Mouse (Mus musculus) CH12.LX (cell line): ENCODE measurements around the gene Tspan32. TPM values are rescaled to one million over a fixed set of nuclear protein-coding genes. Genes with fewer than 3 reads are reported as not detected.

Source experiments
- DNase-seq: peaks from one replicate; pipeline ENCODE4 v3.0.0-alpha.2; 2013; ENCODE audit errors: extremely low read depth
- H3K27ac ChIP-seq: 2 replicates; pipeline ENCODE4 v1.5.1; 2012; ENCODE audit warnings: low read depth, mild to moderate bottlenecking, control low read depth, moderate library complexity; ENCODE audit not compliant: insufficient read depth
- H3K27me3 ChIP-seq: replicated peaks from 2 replicates; pipeline ENCODE3; 2012; ENCODE audit warnings: inconsistent platforms
- H3K36me3 ChIP-seq, 2 experiments: replicated peaks in 1 of 2; 2 replicates each; pipeline versions ENCODE3 to v1.6.1; 2012; ENCODE audit warnings: inconsistent platforms in 1 of 2, low read length in 1 of 2, mild to moderate bottlenecking in 1 of 2, mixed read lengths in 1 of 2, moderate library complexity in 1 of 2; ENCODE audit not compliant: control insufficient read depth in 1 of 2, insufficient read depth in 1 of 2
- H3K4me1 ChIP-seq, 2 experiments: 2 replicates each; pipeline ENCODE4 v1.6.1; 2012; ENCODE audit warnings: inconsistent platforms in 1 of 2, moderate library complexity in 1 of 2; ENCODE audit not compliant: insufficient read depth in 2 of 2, control insufficient read depth in 1 of 2
- H3K4me2 ChIP-seq: 2 replicates; pipeline ENCODE4 v1.6.1; 2012; ENCODE audit warnings: low read depth, mild to moderate bottlenecking, control low read depth; ENCODE audit not compliant: poor library complexity, insufficient read depth, severe bottlenecking
- H3K4me3 ChIP-seq, 3 experiments: fragments of 150-350 bp in 1 of 3; sonication (generic) in 1 of 3; replicated peaks in 1 of 3; 2 replicates each; pipeline versions ENCODE3 to v1.5.1; 2011 to 2012; ENCODE audit warnings: low read depth in 2 of 3, low read length in 2 of 3, mild to moderate bottlenecking in 2 of 3, moderate library complexity in 2 of 3, control low read depth in 1 of 3, improper control_type of control experiment in 1 of 3, inconsistent platforms in 1 of 3, mixed read lengths in 1 of 3; ENCODE audit not compliant: poor library complexity in 1 of 3
- H3K79me2 ChIP-seq: replicated peaks from 2 replicates; pipeline ENCODE4 v1.6.1; 2012; ENCODE audit warnings: mild to moderate bottlenecking, moderate library complexity; ENCODE audit not compliant: control insufficient read depth, poor library complexity, insufficient read depth, severe bottlenecking; ENCODE audit errors: extremely low read depth
- H3K9ac ChIP-seq: 2 replicates; pipeline ENCODE4 v1.6.1; 2012; ENCODE audit warnings: low read depth, mild to moderate bottlenecking, control low read depth, moderate library complexity; ENCODE audit not compliant: insufficient read depth
- H3K9me3 ChIP-seq: replicated peaks from 2 replicates; pipeline ENCODE3; 2012; ENCODE audit warnings: low read length, inconsistent platforms, mixed read lengths
- ELF1 ChIP-seq: IDR thresholded peaks from 2 replicates; pipeline ENCODE4 v1.6.1; 2014; ENCODE audit warnings: low read depth, mild to moderate bottlenecking, inconsistent platforms, low read length, improper control_type of control experiment
- ETS1 ChIP-seq: conservative IDR thresholded peaks from 2 replicates; pipeline ENCODE4 v1.6.1; 2012; ENCODE audit warnings: low read depth, mild to moderate bottlenecking, inconsistent platforms, low read length, improper control_type of control experiment, moderate library complexity
- JUND ChIP-seq: conservative IDR thresholded peaks from 2 replicates; pipeline ENCODE4 v1.6.1; 2011; ENCODE audit warnings: low read depth, low read length, improper control_type of control experiment
- KAT2A ChIP-seq: IDR thresholded peaks from 2 replicates; pipeline ENCODE4 v1.6.1; 2012; ENCODE audit warnings: low read length, improper control_type of control experiment, inconsistent platforms; ENCODE audit not compliant: insufficient replicate concordance
- MAZ ChIP-seq: IDR thresholded peaks from 2 replicates; pipeline ENCODE4 v1.6.1; 2012; ENCODE audit warnings: low read depth, mild to moderate bottlenecking, inconsistent platforms, low read length, improper control_type of control experiment, moderate library complexity
- MXI1 ChIP-seq: IDR thresholded peaks from 2 replicates; pipeline ENCODE4 v1.6.1; 2011; ENCODE audit warnings: mild to moderate bottlenecking, low read depth, low read length, improper control_type of control experiment
- MYC ChIP-seq: IDR thresholded peaks from 2 replicates; pipeline ENCODE4 v1.6.1; 2011; ENCODE audit warnings: low read depth, mild to moderate bottlenecking, improper control_type of control experiment, low read length
- NRF1 ChIP-seq: IDR thresholded peaks from 2 replicates; pipeline ENCODE4 v1.6.1; 2014; ENCODE audit warnings: low read depth, mild to moderate bottlenecking, inconsistent platforms, low read length, improper control_type of control experiment, moderate library complexity
- PAX5 ChIP-seq: IDR thresholded peaks from 2 replicates; pipeline ENCODE4 v1.6.1; 2012; ENCODE audit warnings: low read length, inconsistent platforms, mixed read lengths
- SIN3A ChIP-seq: IDR thresholded peaks from 2 replicates; pipeline ENCODE4 v1.6.1; 2012; ENCODE audit warnings: low read length, improper control_type of control experiment, inconsistent platforms
- SMC3 ChIP-seq: IDR thresholded peaks from 2 replicates; pipeline ENCODE4 v1.6.1; 2011; ENCODE audit warnings: low read depth, low read length, improper control_type of control experiment
- TBP ChIP-seq: conservative IDR thresholded peaks from 2 replicates; pipeline ENCODE4 v1.6.1; 2011; ENCODE audit warnings: low read depth, low read length, improper control_type of control experiment
- UBTF ChIP-seq: IDR thresholded peaks from 2 replicates; pipeline ENCODE4 v1.6.1; 2012; ENCODE audit warnings: low read depth, mild to moderate bottlenecking, inconsistent platforms, low read length, improper control_type of control experiment, moderate library complexity
- USF1 ChIP-seq: IDR thresholded peaks from 2 replicates; pipeline ENCODE4 v1.6.1; 2014; ENCODE audit warnings: low read depth, mild to moderate bottlenecking, inconsistent platforms, low read length, improper control_type of control experiment
- USF2 ChIP-seq: conservative IDR thresholded peaks from 2 replicates; pipeline ENCODE4 v1.6.1; 2011; ENCODE audit warnings: low read depth, low read length, improper control_type of control experiment
- ZC3H11A ChIP-seq: IDR thresholded peaks from 2 replicates; pipeline ENCODE4 v1.6.1; 2012; ENCODE audit warnings: low read depth, mild to moderate bottlenecking, inconsistent platforms, low read length, improper control_type of control experiment
- ZMIZ1 ChIP-seq: IDR thresholded peaks from 2 replicates; pipeline ENCODE4 v1.6.1; 2012; ENCODE audit warnings: low read depth, mild to moderate bottlenecking, inconsistent platforms, low read length, improper control_type of control experiment
- dilution Hi-C: fragments of 300-500 bp; cut with MboI; formaldehyde crosslinking; loops from 2 replicates; pipeline ENCODE4 v1.14.3; 2020; ENCODE audit warnings: low sequenced_read_pairs; ENCODE audit not compliant: extremely low pct_unique_long_range_greater_than_20kb, extremely low pct_ligation_motif_present
- in situ Hi-C: fragments of 300-500 bp; cut with MboI; formaldehyde crosslinking; loops from 3 replicates; pipeline ENCODE4 v1.14.3; 2019; ENCODE audit warnings: low sequenced_read_pairs, low pct_ligation_motif_present, low pct_unique_long_range_greater_than_20kb, mixed read lengths
- polyA plus RNA-seq: library from polyadenylated mRNA; unstranded; fragments of >175 nt; gene quantifications from 2 replicates; pipeline ENCODE4 v1.2.1, GENCODE M21; 2012; ENCODE audit warnings: low read depth; ENCODE audit not compliant: insufficient read length
- total RNA-seq, 2 experiments: library from RNA; depleted of rRNA; stranded (reverse); fragments of 300-350 nt in 1 of 2; fragments of >200 nt in 1 of 2; gene quantifications; 2 replicates each; pipeline ENCODE4 v1.2.3; 2012 to 2014

Tspan32 gene
- total and polyA plus RNA-seq, 3 experiments: 28.2 to 34.5 (median 28.6) TPM

DNA sequence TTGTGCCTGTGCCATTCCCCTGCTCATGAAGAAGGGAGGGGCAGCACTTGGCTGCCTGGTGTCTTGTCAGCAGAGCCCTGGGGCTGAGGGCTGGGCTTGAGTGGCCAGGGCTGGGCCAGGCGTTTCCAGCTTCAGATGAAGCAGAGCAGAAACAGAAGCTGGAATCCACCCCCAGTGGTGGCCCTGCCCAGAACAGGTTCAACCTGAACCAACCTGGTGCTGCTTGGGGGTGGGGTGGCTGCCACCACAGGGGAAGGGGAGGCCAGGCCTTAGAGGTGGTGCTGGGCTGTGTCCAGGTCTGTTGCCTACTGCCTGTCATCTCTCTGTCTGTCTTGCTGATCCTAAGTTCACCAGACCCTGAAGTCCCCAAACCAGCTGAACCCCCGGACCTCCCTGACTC is 48.8 kb upstream of the Tspan32 start:
- no peaks in the 10 kb centered on the region for H3K36me3 ChIP-seq
- in situ Hi-C loops: no loop called here

DNA sequence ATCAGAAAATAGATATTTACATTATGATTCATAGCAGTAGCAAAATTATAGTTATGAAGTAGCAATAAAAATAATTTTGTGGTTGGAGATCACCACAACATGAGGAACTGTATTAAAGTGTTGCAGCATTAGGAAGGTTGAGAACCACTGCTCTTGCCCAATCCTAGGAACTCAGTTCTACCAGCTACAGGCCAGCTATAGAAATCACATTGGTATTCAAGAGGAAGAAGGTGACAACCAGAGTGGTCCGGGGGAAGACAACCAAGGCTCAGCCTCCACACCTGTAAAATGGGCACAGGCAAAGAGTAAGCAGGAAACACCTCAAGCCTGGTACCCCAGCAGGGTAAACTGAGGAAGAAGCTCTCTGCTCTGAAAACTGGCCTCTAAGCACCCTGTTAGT is 46.0 kb upstream of the Tspan32 start:
- dilution Hi-C loops: no loop called here
- Histone ChIP-seq H3K4me2 (no peak overlapping the region), H3K4me1 (no peaks in the 10 kb centered on the region), H3K79me2 (no peaks in the 10 kb centered on the region), H3K9me3 (peaks cover 3% of the 10 kb centered on the region), H3K4me3 (no peak overlapping the region), H3K9ac (no peak overlapping the region), H3K27ac (no peak overlapping the region), H3K27me3 (peaks cover 85% of the 10 kb centered on the region), H3K36me3 (no peaks in the 10 kb centered on the region)
- TF ChIP-seq PAX5 (no peak), TBP (no peak), UBTF (no peak), NRF1 (no peak)
- in situ Hi-C loops: no loop called here
- DNase-seq: no peak

More for the DNA sequence above, 48.8 kb upstream of the Tspan32 start:
- Histone ChIP-seq H3K4me3 (no peak overlapping the region), H3K4me2 (no peak overlapping the region), H3K9ac (no peak overlapping the region), H3K27me3 (peaks cover 80% of the 10 kb centered on the region), H3K4me1 (no peaks in the 10 kb centered on the region), H3K79me2 (no peaks in the 10 kb centered on the region), H3K9me3 (peaks cover 3% of the 10 kb centered on the region), H3K27ac (no peak overlapping the region)
- dilution Hi-C loops: no loop called here
- no peak for TF ChIP-seq UBTF
- no peak for TF ChIP-seq ELF1
- no peak for TF ChIP-seq MAZ
- no peak for TF ChIP-seq ZMIZ1
- no peak for TF ChIP-seq USF2
- no peak for TF ChIP-seq ETS1
- TF ChIP-seq SIN3A: no peak
- no peak for DNase-seq

DNA sequence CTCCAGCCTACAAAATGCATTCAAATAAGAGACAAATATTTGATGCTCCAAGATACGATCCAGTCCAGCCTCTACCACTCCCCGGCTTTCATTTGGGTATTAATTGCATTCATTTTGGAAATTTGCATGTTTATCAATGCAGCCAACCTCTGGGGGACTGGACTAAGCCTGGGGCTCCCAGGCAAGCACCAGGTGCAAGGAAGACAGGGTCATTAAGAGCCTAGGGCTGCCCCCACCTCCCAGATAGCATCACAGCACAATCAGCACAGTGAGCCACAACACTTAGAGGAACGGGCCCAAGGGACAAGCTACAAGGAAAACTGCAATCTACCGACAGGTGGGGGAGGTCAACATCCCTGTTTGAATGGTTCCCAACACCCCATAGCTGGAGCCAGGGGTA is 45.1 kb upstream of the Tspan32 start:
- no peak for DNase-seq
- H3K27ac ChIP-seq: no peak overlapping the region
- H3K9ac ChIP-seq: no peak overlapping the region
- H3K79me2 ChIP-seq: no peaks in the 10 kb centered on the region
- dilution Hi-C loops (no loop called here), in situ Hi-C loops (no loop called here)
- H3K4me2 ChIP-seq: no peak overlapping the region
- TF ChIP-seq MAZ (no peak), MYC (no peak), USF2 (no peak), SMC3 (no peak), KAT2A (no peak), JUND (no peak), SIN3A (no peak), ZC3H11A (no peak), MXI1 (no peak), USF1 (no peak)
- H3K27me3 ChIP-seq: peaks cover 88% of the 10 kb centered on the region
- no peaks in the 10 kb centered on the region for H3K36me3 ChIP-seq
- peaks cover 3% of the 10 kb centered on the region for H3K9me3 ChIP-seq
- H3K4me1 ChIP-seq: no peaks in the 10 kb centered on the region
- no peak overlapping the region for H3K4me3 ChIP-seq
